In the genomic region with DNA sequence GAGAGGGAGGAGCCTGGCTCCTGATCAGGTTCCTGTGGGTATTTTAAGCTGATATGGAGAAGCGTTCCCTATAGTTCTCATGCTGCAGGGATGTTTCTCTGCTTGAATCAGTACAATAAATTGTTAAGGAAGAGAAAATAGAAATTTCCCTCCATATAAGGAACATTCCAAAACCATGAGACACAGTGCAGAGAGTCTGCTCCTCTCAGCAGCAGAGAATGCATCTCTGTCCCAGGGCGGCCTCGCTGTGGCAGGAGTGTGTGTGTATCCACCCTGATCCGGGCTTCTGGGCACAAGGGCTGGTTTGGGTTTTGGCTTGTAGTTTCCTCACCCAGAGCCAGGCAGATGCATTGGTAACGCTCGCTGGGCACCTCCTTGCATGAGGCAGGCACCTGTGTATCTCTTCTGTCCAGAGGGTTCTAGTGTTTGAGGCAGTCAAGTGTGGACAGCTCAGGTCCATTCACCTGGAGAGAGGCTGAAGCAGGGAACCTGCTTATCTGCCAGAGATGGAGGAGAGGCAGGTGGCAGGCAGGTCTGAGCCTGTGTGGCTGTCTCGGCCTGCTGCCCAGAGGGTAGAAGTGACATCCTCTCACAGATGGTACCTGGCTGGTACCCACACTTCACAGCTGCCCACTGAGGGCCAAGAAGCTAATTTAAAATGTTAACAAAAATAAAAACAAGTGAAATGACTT, we compare ENCODE assay signal across 17 mouse cellular contexts. TPM values are rescaled to one million over a fixed set of nuclear protein-coding genes. Genes with fewer than 3 reads are reported as not detected.
A peak's percentile ranks its signal among the peaks of the same experiment; 100 is the strongest.
DNase-seq lines count a peak whose midpoint lies in the region; ATAC-seq and TF ChIP-seq lines count a peak whose summit lies in the region.
"Had no signal": no experiment of that assay in that cellular context is flagged by ENCODE, and none has a peak within 500 bp of the region (broad histone marks: within the 10 kb centered on the region; RNA-seq: fewer than 3 reads in every experiment).

No protein-coding gene starts in this region.

- ATAC-seq in lung, embryonic 16.5 days (ENCODE audit: low read depth), result 0 out of 2 replicates have a peak, but pooled peaks have one; percentile 10
- ATAC-seq in lung, postnatal 0 days, result no peak
- peak; percentile 53; the same call in 1 of the 2 replicates for ATAC-seq in stomach, embryonic 16.5 days (ENCODE audit: insufficient read depth, low FRiP score)

- no peak for DNase-seq in lung, postnatal 0 days (ENCODE audit: low spot score)
- DNase-seq in brain, adult 2 months (ENCODE audit: low read depth, low spot score), result peak; percentile 93
- DNase-seq in cerebellum, postnatal 25 days, result peak; percentile 82 to 88
- DNase-seq in heart, adult 2 months, result no peak
- no peak for DNase-seq in left cerebral cortex, adult 11 months (ENCODE audit: low spot score)
- DNase-seq: adrenal gland, adult 8-10 months; lung, adult 18-20 months; right cerebral cortex, adult 18-20 months had no signal

- no peak for TF ChIP-seq CTCF in lung, postnatal 0 days (IDR thresholded peaks at IDR 0.05)
- TF ChIP-seq CTCF in heart, adult 2 months (IDR thresholded peaks at IDR 0.05), result no peak

- H3K36me3 ChIP-seq in lung, embryonic 16.5 days (ENCODE audit: control insufficient read depth, insufficient read depth, low read length), result peaks cover 25% of the 10 kb centered on the region
- peaks cover 21% of the 10 kb centered on the region; the same call in 1 of the 2 replicates for H3K36me3 ChIP-seq in lung, postnatal 0 days (ENCODE audit: insufficient read depth, low read length)
- no peaks in the 10 kb centered on the region; the same call in 1 of the 2 replicates for H3K36me3 ChIP-seq in stomach, embryonic 16.5 days (ENCODE audit: control insufficient read depth, insufficient read depth, low read length)
- H3K36me3 ChIP-seq in heart, adult 2 months (ENCODE audit: control insufficient read depth, insufficient read depth, low read length), result peaks cover 4% of the 10 kb centered on the region; the same call in 1 of the 2 replicates

- WGBS in lung, embryonic 16.5 days, result 86% methylated on average over 7 of the region's 7 CpGs
- 91% methylated on average over 7 of the region's 7 CpGs for WGBS in lung, postnatal 0 days
- WGBS in stomach, embryonic 16.5 days, result 82% methylated on average over 7 of the region's 7 CpGs
- 74% methylated on average over 7 of the region's 7 CpGs for WGBS in heart, adult 2 months

- H3K9ac ChIP-seq in lung, embryonic 16.5 days (ENCODE audit: low read length), result no peak overlapping the region
- no peak overlapping the region for H3K9ac ChIP-seq in lung, postnatal 0 days (replicated peaks; ENCODE audit: low read depth)
- H3K9ac ChIP-seq in stomach, embryonic 16.5 days (ENCODE audit: low read length), result no peak overlapping the region
- H3K9ac ChIP-seq in heart, adult 2 months (ENCODE audit: low read depth, low read length), result no peak overlapping the region
- H3K9ac ChIP-seq: stomach, embryonic 15.5 days had no signal

- no peak overlapping the region for H3K4me2 ChIP-seq in lung, embryonic 16.5 days (ENCODE audit: low read depth, low read length)
- H3K4me2 ChIP-seq in lung, postnatal 0 days (replicated peaks; ENCODE audit: low read depth, low read length), result no peak overlapping the region
- no peak overlapping the region for H3K4me2 ChIP-seq in stomach, embryonic 16.5 days (ENCODE audit: low read depth, low read length)
- H3K4me2 ChIP-seq: midbrain, embryonic 11.5 days; stomach, embryonic 15.5 days had no signal

- no peaks in the 10 kb centered on the region for H3K79me2 ChIP-seq in heart, adult 2 months (replicated peaks; ENCODE audit: control insufficient read depth, insufficient read depth, low read length)

- intact Hi-C loops in heart, adult 2 months (cut with DNase I), result loop anchor here (5.0 kb wide), 1 partner anchor 40 kb away; a partner anchor contains a TSS

- no peak for TF ChIP-seq EP300 in lung, postnatal 0 days (IDR thresholded peaks at IDR 0.05)
- no peak for TF ChIP-seq EP300 in heart, adult 2 months (IDR thresholded peaks at IDR 0.05; ENCODE audit: insufficient read depth, low read depth, low read length)

- H3K9me3 ChIP-seq in lung, embryonic 16.5 days (ENCODE audit: control insufficient read depth, low read length), result no peaks in the 10 kb centered on the region
- no peaks in the 10 kb centered on the region for H3K9me3 ChIP-seq in lung, postnatal 0 days (ENCODE audit: low read length)
- no peaks in the 10 kb centered on the region for H3K9me3 ChIP-seq in stomach, embryonic 16.5 days (replicated peaks; ENCODE audit: control insufficient read depth, low read length)
- H3K9me3 ChIP-seq: G1E; stomach, embryonic 15.5 days had no signal

- no peaks in the 10 kb centered on the region for H3K27me3 ChIP-seq in lung, embryonic 16.5 days (ENCODE audit: control insufficient read depth, insufficient read depth, low read depth, low read length)
- H3K27me3 ChIP-seq in lung, postnatal 0 days (replicated peaks; ENCODE audit: insufficient read depth, low read length), result no peaks in the 10 kb centered on the region
- no peaks in the 10 kb centered on the region for H3K27me3 ChIP-seq in stomach, embryonic 16.5 days (ENCODE audit: control insufficient read depth, insufficient read depth, low read length)
- no peaks in the 10 kb centered on the region for H3K27me3 ChIP-seq in heart, adult 2 months (ENCODE audit: control insufficient read depth, insufficient read depth, low read length)
- H3K27me3 ChIP-seq: stomach, embryonic 15.5 days had no signal

- no peak overlapping the region for H3K4me3 ChIP-seq in lung, embryonic 16.5 days (ENCODE audit: low read length)
- no peak overlapping the region for H3K4me3 ChIP-seq in lung, postnatal 0 days (ENCODE audit: low read depth, low read length)
- no peak overlapping the region for H3K4me3 ChIP-seq in stomach, embryonic 16.5 days (replicated peaks; ENCODE audit: low read length)
- H3K4me3 ChIP-seq in heart, adult 2 months, result no peak overlapping the region
- H3K4me3 ChIP-seq: left cerebral cortex, adult 2 months; stomach, embryonic 15.5 days had no signal

- H3K4me1 ChIP-seq in lung, embryonic 16.5 days (replicated peaks; ENCODE audit: control insufficient read depth, insufficient read depth, low read length), result no peaks in the 10 kb centered on the region
- no peaks in the 10 kb centered on the region for H3K4me1 ChIP-seq in lung, postnatal 0 days (ENCODE audit: insufficient read depth, low read depth, low read length)
- H3K4me1 ChIP-seq in stomach, embryonic 16.5 days (ENCODE audit: control insufficient read depth, insufficient read depth, low read length), result no peaks in the 10 kb centered on the region; the same call in 1 of the 2 replicates
- peaks cover 6% of the 10 kb centered on the region for H3K4me1 ChIP-seq in heart, adult 2 months (ENCODE audit: control insufficient read depth, insufficient read depth, low read length)
- H3K4me1 ChIP-seq: stomach, embryonic 15.5 days had no signal

- no peak overlapping the region for H3K27ac ChIP-seq in lung, embryonic 16.5 days (ENCODE audit: low read length)
- no peak overlapping the region for H3K27ac ChIP-seq in lung, postnatal 0 days (ENCODE audit: low read length)
- peak overlapping the region; percentile 64; the same call in 1 of the 2 replicates for H3K27ac ChIP-seq in stomach, embryonic 16.5 days (ENCODE audit: low read length)
- H3K27ac ChIP-seq in heart, adult 2 months, result no peak overlapping the region; the same call in 1 of the 2 replicates
- H3K27ac ChIP-seq: left cerebral cortex, adult 2 months; stomach, embryonic 15.5 days had no signal

- TF ChIP-seq POLR2A in heart, adult 2 months (IDR thresholded peaks at IDR 0.05; ENCODE audit: insufficient read depth, low read depth, low read length), result no peak

RNA-seq across cellular contexts. Expression of a gene that starts 18.5 kb away (rescaled TPM):
- polyA plus RNA-seq in lung, embryonic 16.5 days (2015; fragmentation: Nextera tagmentation; extraction: Ambion mirVana), result 1.6 TPM in 2 replicates
- 1.8 and 3.2 TPM in 2 replicates for polyA plus RNA-seq in lung, postnatal 0 days (2015; fragmentation: Nextera tagmentation; extraction: Ambion mirVana)
- polyA plus RNA-seq in stomach, embryonic 16.5 days (2015; fragmentation: Nextera tagmentation; extraction: Ambion mirVana), result 7.2 and 9.4 TPM in 2 replicates
- under 1 TPM; 0.23 to 0.52 TPM for total RNA-seq in heart, adult 2 months (2021)
- 0.67 and 1.4 TPM in 2 replicates for polyA plus RNA-seq in heart, adult 2 months (2012; rRNA removed)
- polyA plus RNA-seq: G1E had no signal

RNA-seq across cellular contexts. Expression of a gene that starts 38.5 kb away (rescaled TPM):
- polyA plus RNA-seq in lung, embryonic 16.5 days (2015; fragmentation: Nextera tagmentation; extraction: Ambion mirVana), result 31.5 and 34.8 TPM in 2 replicates
- 10.8 and 10.9 TPM in 2 replicates for polyA plus RNA-seq in lung, postnatal 0 days (2015; fragmentation: Nextera tagmentation; extraction: Ambion mirVana)
- polyA plus RNA-seq in stomach, embryonic 16.5 days (2015; fragmentation: Nextera tagmentation; extraction: Ambion mirVana), result 40.4 and 44.0 TPM in 2 replicates
- total RNA-seq in heart, adult 2 months (2021), result 10 to 100 TPM; 85.1 to 95.8 TPM
- polyA plus RNA-seq in heart, adult 2 months (2012; rRNA removed), result 110 and 131 TPM in 2 replicates

RNA-seq across cellular contexts. Expression of a gene that starts 40.7 kb away (rescaled TPM):
- 79.1 and 79.3 TPM in 2 replicates for polyA plus RNA-seq in lung, embryonic 16.5 days (2015; fragmentation: Nextera tagmentation; extraction: Ambion mirVana)
- polyA plus RNA-seq in lung, postnatal 0 days (2015; fragmentation: Nextera tagmentation; extraction: Ambion mirVana), result 58.7 and 62.4 TPM in 2 replicates
- polyA plus RNA-seq in stomach, embryonic 16.5 days (2015; fragmentation: Nextera tagmentation; extraction: Ambion mirVana), result 64.9 and 66.5 TPM in 2 replicates
- 10 to 100 TPM; 25.6 to 28.5 TPM for total RNA-seq in heart, adult 2 months (2021)
- polyA plus RNA-seq in heart, adult 2 months (2012; rRNA removed), result 47.8 and 54.1 TPM in 2 replicates

RNA-seq across cellular contexts. Expression of a gene that starts 51.0 kb away (rescaled TPM):
- polyA plus RNA-seq in lung, embryonic 16.5 days (2015; fragmentation: Nextera tagmentation; extraction: Ambion mirVana), result not detected in 2 replicates
- polyA plus RNA-seq in lung, postnatal 0 days (2015; fragmentation: Nextera tagmentation; extraction: Ambion mirVana), result 27.6 TPM in 1 of 2 replicates, not detected in the other
- not detected in 2 replicates for polyA plus RNA-seq in stomach, embryonic 16.5 days (2015; fragmentation: Nextera tagmentation; extraction: Ambion mirVana)
- total RNA-seq in heart, adult 2 months (2021), result not detected
- polyA plus RNA-seq in heart, adult 2 months (2012; rRNA removed), result not detected in 2 replicates
- total RNA-seq: adrenal gland, adult 8-10 months; G1E; gastrocnemius, adult 8-10 months; left cerebral cortex, adult 2 months had no signal
- polyA plus RNA-seq: G1E; heart, embryonic 14.5 days; midbrain, embryonic 11.5 days; neural tube, embryonic 11.5 days; stomach, embryonic 15.5 days had no signal

Comparison
In these comparisons a context has a peak if more than half of its experiments do, and no peak if none do; other contexts are left out.
1. DNase-seq: peak in brain, adult 2 months (single experiment) and cerebellum, postnatal 25 days (2 of 2); none in lung, postnatal 0 days (single experiment), heart, adult 2 months (0 of 2) and left cerebral cortex, adult 11 months (single experiment).